24 mouse cellular contexts compared by ENCODE assay signal in the genomic region with DNA sequence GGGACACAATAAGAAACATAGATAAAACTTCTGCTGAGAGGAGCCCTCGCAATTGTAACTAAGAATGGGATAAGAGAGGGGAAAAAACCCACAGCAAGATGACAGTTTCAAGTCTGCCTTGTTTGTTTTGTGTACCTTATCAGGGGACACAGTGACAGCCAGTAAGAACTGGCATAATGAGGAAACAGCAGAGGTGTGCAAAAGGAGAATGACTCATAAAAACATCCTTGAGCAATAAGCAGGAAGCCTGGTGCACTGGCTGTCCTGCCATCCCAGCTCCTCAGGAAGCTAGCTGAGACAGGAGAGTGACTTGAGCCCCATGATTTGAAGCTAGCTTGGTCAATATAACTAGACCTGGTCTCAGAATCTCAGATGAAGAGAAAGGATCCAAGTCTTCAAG. TPM values are rescaled to one million over a fixed set of nuclear protein-coding genes. Genes with fewer than 3 reads are reported as not detected.
DNase-seq lines count a peak whose midpoint lies in the region; ATAC-seq lines count a peak whose summit lies in the region.
"Had no signal": no experiment of that assay in that cellular context is flagged by ENCODE, and none has a peak within 500 bp of the region (broad histone marks: within the 10 kb centered on the region; RNA-seq: fewer than 3 reads in every experiment).

No protein-coding gene starts in this region.

- no peaks in the 10 kb centered on the region for H3K79me2 ChIP-seq in macrophage (ENCODE audit: inconsistent target)

- 48% methylated on average over 1 of the region's 1 CpGs for WGBS in liver, embryonic 11.5 days
- WGBS in macrophage (ENCODE audit: missing documents) = 73% methylated on average over 1 of the region's 1 CpGs

- H3K9me3 ChIP-seq in liver, embryonic 11.5 days (ENCODE audit: control insufficient read depth, low read length) = no peaks in the 10 kb centered on the region
- H3K9me3 ChIP-seq: hindbrain, embryonic 13.5 days had no signal

- H3K9ac ChIP-seq in liver, embryonic 11.5 days (ENCODE audit: low read depth, low read length) = no peak overlapping the region
- H3K9ac ChIP-seq: hindbrain, embryonic 13.5 days had no signal

- peaks cover 16% of the 10 kb centered on the region for H3K4me1 ChIP-seq in liver, embryonic 11.5 days (replicated peaks; ENCODE audit: control insufficient read depth, insufficient read depth, low read length)

- peak overlapping the region; percentile 77 for H3K27ac ChIP-seq in liver, embryonic 11.5 days (ENCODE audit: low read depth, low read length)
- peak overlapping the region; percentile 37; the same call in 1 of the 2 replicates for H3K27ac ChIP-seq in macrophage
- H3K27ac ChIP-seq: hindbrain, embryonic 13.5 days had no signal

- peaks cover 15% of the 10 kb centered on the region; the same call in 1 of the 2 replicates for H3K36me3 ChIP-seq in liver, embryonic 11.5 days (ENCODE audit: control insufficient read depth, insufficient read depth, low read length)
- peaks cover 45% of the 10 kb centered on the region for H3K36me3 ChIP-seq in macrophage (ENCODE audit: inconsistent target)

- DNase-seq in liver, embryonic 11.5 days (ENCODE audit: low spot score) = no peak
- no peak for DNase-seq in liver
- no peak for DNase-seq in cerebellum, adult 11-12 months
- no peak for DNase-seq in cerebellum, postnatal 14 days
- DNase-seq in ovary, postnatal 36 days (ENCODE audit: low spot score) = no peak
- DNase-seq: cerebellum, adult 18-20 months; heart, adult 11 months; kidney, adult 18-20 months; kidney, postnatal 25 days; lung, adult 18-20 months; lung, postnatal 36 days; thymus, postnatal 14 days had no signal

- peak; percentile 56 for ATAC-seq in liver, embryonic 11.5 days (replicated peaks; ENCODE audit: low FRiP score)
- ATAC-seq in granulocyte monocyte progenitor cell, adult 5-6 weeks (replicated peaks; ENCODE audit: poor library complexity, severe bottlenecking) = peak; percentile 61
- ATAC-seq: CD4-positive, CD25-positive, alpha-beta regulatory T cell, adult 4 months; midbrain, embryonic 16.5 days had no signal

- H3K4me3 ChIP-seq in liver, embryonic 11.5 days (ENCODE audit: low read depth, low read length) = no peak overlapping the region
- no peak overlapping the region for H3K4me3 ChIP-seq in macrophage (ENCODE audit: inconsistent target)
- H3K4me3 ChIP-seq: hindbrain, embryonic 13.5 days had no signal

- no peaks in the 10 kb centered on the region for H3K27me3 ChIP-seq in liver, embryonic 11.5 days (replicated peaks; ENCODE audit: control insufficient read depth, insufficient read depth, low read length)
- H3K27me3 ChIP-seq: hindbrain, embryonic 13.5 days had no signal

- peak overlapping the region; percentile 36 for H3K4me2 ChIP-seq in liver, embryonic 11.5 days
- H3K4me2 ChIP-seq: hindbrain, embryonic 13.5 days had no signal

RNA-seq across cellular contexts. Expression of a gene that starts 22.3 kb away (rescaled TPM):
- polyA plus RNA-seq in liver, embryonic 11.5 days (2014; fragmentation: Nextera tagmentation; extraction: Ambion mirVana) = 41.4 and 43.0 TPM in 2 replicates
- 36.3 and 36.4 TPM in 2 replicates for total RNA-seq in granulocyte monocyte progenitor cell, adult 5-6 weeks (2014; fragmentation: Nextera tagmentation)
- 23.1 and 23.7 TPM in 2 replicates for total RNA-seq in granulocyte monocyte progenitor cell, adult 5-6 weeks (2017)
- 100 to 1,000 TPM in 23 of 26 experiments, 10 to 100 TPM in 3; 65.7 to 166 (median 132) TPM for total RNA-seq in macrophage (2018; cell fraction: chromatin; rRNA removed)
- total RNA-seq in macrophage (2018; cell fraction: cytosol; rRNA removed) = 10 to 100 TPM; 28.6 to 47.9 (median 37.2) TPM
- 100 to 1,000 TPM in 8 of 26 experiments, 10 to 100 TPM in 18; 61.1 to 135 (median 87.7) TPM for total RNA-seq in macrophage (2018; cell fraction: nucleus; rRNA removed)
- 29.1 to 42.2 TPM (median 35.1 TPM) in 3 replicates for polyA plus RNA-seq in macrophage (2018)

RNA-seq across cellular contexts. Expression of a gene that starts 40.0 kb away (rescaled TPM):
- not detected in 2 replicates for polyA plus RNA-seq in liver, embryonic 11.5 days (2014; fragmentation: Nextera tagmentation; extraction: Ambion mirVana)
- total RNA-seq in granulocyte monocyte progenitor cell, adult 5-6 weeks (2014; fragmentation: Nextera tagmentation) = not detected in 2 replicates
- total RNA-seq in granulocyte monocyte progenitor cell, adult 5-6 weeks (2017) = not detected in 2 replicates
- not detected for total RNA-seq in macrophage (2018; cell fraction: chromatin; rRNA removed)
- not detected for total RNA-seq in macrophage (2018; cell fraction: cytosol; rRNA removed)
- not detected for total RNA-seq in macrophage (2018; cell fraction: nucleus; rRNA removed)
- not detected in 3 replicates for polyA plus RNA-seq in macrophage (2018)
- total RNA-seq: heart, postnatal 10 days; layer of hippocampus, postnatal 14 days; left cerebral cortex, postnatal 25 days had no signal
- polyA plus RNA-seq: CD4-positive, CD25-positive, alpha-beta regulatory T cell, adult 4 months; embryonic facial prominence, embryonic 14.5 days; forebrain, embryonic 11.5 days; hindbrain, embryonic 13.5 days; midbrain, embryonic 16.5 days; neural tube, embryonic 11.5 days; stomach, embryonic 14.5 days had no signal

RNA-seq across cellular contexts. Expression of a gene that starts 44.3 kb away (rescaled TPM):
- 823 and 891 TPM in 2 replicates for polyA plus RNA-seq in liver, embryonic 11.5 days (2014; fragmentation: Nextera tagmentation; extraction: Ambion mirVana)
- total RNA-seq in granulocyte monocyte progenitor cell, adult 5-6 weeks (2014; fragmentation: Nextera tagmentation) = 357 and 416 TPM in 2 replicates
- total RNA-seq in granulocyte monocyte progenitor cell, adult 5-6 weeks (2017) = 189 and 204 TPM in 2 replicates
- 10 to 100 TPM in 9 of 26 experiments, 1 to 10 TPM in 15, not detected in 2; 2.2 to 35.8 (median 6.8) TPM for total RNA-seq in macrophage (2018; cell fraction: chromatin; rRNA removed)
- 100 to 1,000 TPM; 201 to 297 (median 244) TPM for total RNA-seq in macrophage (2018; cell fraction: cytosol; rRNA removed)
- total RNA-seq in macrophage (2018; cell fraction: nucleus; rRNA removed) = 10 to 100 TPM in 25 of 26 experiments, 1 to 10 TPM in 1; 9.3 to 60.2 (median 26.6) TPM
- polyA plus RNA-seq in macrophage (2018) = 160 to 375 TPM (median 326 TPM) in 3 replicates

RNA-seq across cellular contexts. Expression of a gene that starts 44.7 kb away (rescaled TPM):
- 45.1 and 54.6 TPM in 2 replicates for polyA plus RNA-seq in liver, embryonic 11.5 days (2014; fragmentation: Nextera tagmentation; extraction: Ambion mirVana)
- total RNA-seq in granulocyte monocyte progenitor cell, adult 5-6 weeks (2014; fragmentation: Nextera tagmentation) = 28.1 and 50.8 TPM in 2 replicates
- total RNA-seq in granulocyte monocyte progenitor cell, adult 5-6 weeks (2017) = 6.9 and 19.7 TPM in 2 replicates
- 10 to 100 TPM in 9 of 26 experiments, 1 to 10 TPM in 13, not detected in 4; 1.2 to 17.5 (median 9.1) TPM for total RNA-seq in macrophage (2018; cell fraction: chromatin; rRNA removed)
- 10 to 100 TPM; 22.8 to 45.6 (median 36.7) TPM for total RNA-seq in macrophage (2018; cell fraction: cytosol; rRNA removed)
- 10 to 100 TPM in 7 of 26 experiments, 1 to 10 TPM in 19; 3.0 to 15.8 (median 7.5) TPM for total RNA-seq in macrophage (2018; cell fraction: nucleus; rRNA removed)
- 12.8 to 30.5 TPM (median 29.0 TPM) in 3 replicates for polyA plus RNA-seq in macrophage (2018)
